Mouse (Mus musculus) liver, postnatal 0 days (tissue): ENCODE measurements at regions not wholly inside any gene's neighbourhood (a gene's known extent, or its start where the extent isn't known, plus 50 kb on each side); places are given as distances from the start of the nearest gene placed in this dataset.

ENCODE experiments used
- CTCF ChIP-seq: sonication (generic); IDR thresholded peaks from 2 replicates; pipeline ENCODE4 v1.5.1; 2016; ENCODE audit warnings: antibody characterized with exemption, low read depth
- EP300 ChIP-seq: IDR thresholded peaks from 2 replicates; pipeline ENCODE4 v1.6.1; 2016; ENCODE audit warnings: antibody characterized with exemption, low read depth, mild to moderate bottlenecking

GRCm38 (mm10) chrX:12494535-12494934 lies 93.1 kb upstream of the Atp6ap2 start:
- TF ChIP-seq CTCF (no peak), EP300 (no peak)
